Mouse (Mus musculus): ENCODE data around the gene Gm6020. TPM values are rescaled to one million over a fixed set of nuclear protein-coding genes. Genes with fewer than 3 reads are reported as not detected.

The Gm6020 gene
- total and polyA plus RNA-seq, 3 experiments = not detected

Other genes starting within 250 kb of the Gm6020 start
- gene Zfp950, start 43.0 kb upstream of the Gm6020 start, total RNA-seq (2021) = 10 to 100 TPM; 33.4 to 39.3 TPM
- 2.0 and 2.4 TPM in 2 replicates for gene Zfp950, start 43.0 kb upstream of the Gm6020 start, polyA plus RNA-seq (2012; rRNA removed)
- gene Gm7102, start 7.6 kb upstream of the Gm6020 start, total RNA-seq (2021) = not detected
- not detected in 2 replicates for gene Gm7102, start 7.6 kb upstream of the Gm6020 start, polyA plus RNA-seq (2012; rRNA removed)
- gene Csf2ra, start 44.5 kb downstream of the Gm6020 start, total RNA-seq (2021) = 10 to 100 TPM; 24.5 to 29.1 TPM
- 401 and 465 TPM in 2 replicates for gene Csf2ra, start 44.5 kb downstream of the Gm6020 start, polyA plus RNA-seq (2012; rRNA removed)
- not detected for gene Gm21060, start 113.2 kb downstream of the Gm6020 start, total RNA-seq (2021)
- gene Gm21060, start 113.2 kb downstream of the Gm6020 start, polyA plus RNA-seq (2012; rRNA removed) = not detected in 2 replicates